Mouse (Mus musculus): ENCODE measurements at regions not wholly inside any gene's neighbourhood (a gene's known extent, or its start where the extent isn't known, plus 50 kb on each side); places are given as distances from the start of the nearest gene placed in this dataset.
"Not testable (repeated sequence)": the region's sequence is repeated elsewhere in the genome, so short reads cannot be mapped to it uniquely, and the experiment has no call there.

DNA sequence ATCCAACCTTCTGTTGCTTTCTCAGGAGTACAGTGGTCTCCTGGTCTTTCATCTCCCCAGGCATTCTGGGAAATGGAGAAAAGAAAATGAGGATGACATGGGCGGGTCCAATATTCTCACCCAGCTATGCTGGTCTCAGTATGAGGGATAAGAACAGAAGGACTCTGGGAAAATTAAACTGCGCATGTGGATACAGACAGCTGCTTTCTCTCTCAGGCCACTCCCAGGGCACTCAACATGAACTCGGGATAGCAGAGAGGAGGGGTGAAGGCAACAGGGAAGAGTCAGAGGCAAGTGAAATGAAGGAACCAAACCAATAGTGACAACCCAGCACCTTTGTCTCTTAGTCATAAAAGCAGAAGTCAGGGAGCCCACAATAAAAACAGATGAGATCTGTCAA, 508.5 kb upstream of the Id2 start:
- no peak for DNase-seq (ENCODE audit: low read depth)

DNA sequence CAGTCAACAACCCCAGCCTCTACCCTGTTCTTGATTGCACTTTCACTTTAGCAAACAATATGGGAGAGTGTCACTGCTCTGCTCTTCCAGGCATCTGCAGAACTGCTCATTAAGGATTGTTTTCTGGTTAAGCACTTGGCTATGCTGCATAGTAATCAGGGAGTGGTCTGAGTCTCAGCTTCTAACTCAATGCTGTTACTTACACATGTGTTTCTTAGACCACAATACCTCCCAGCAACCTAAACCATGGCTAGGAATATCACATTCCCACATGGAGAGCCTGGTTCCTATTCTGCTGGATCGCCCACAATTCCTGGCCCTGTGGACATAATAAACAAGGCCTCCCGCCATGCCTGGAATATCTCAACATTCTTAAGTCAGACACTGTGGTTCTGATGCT, 493.3 kb upstream of the Id2 start:
- DNase-seq (ENCODE audit: low read depth): no peak

- DNase-seq (ENCODE audit: low read depth): no peak
These were observed 488.8 kb upstream of the Id2 start for GRCm38 (mm10) chr12:25585746-25586145.

GRCm38 (mm10) chr12:25579407-25579806, 482.5 kb upstream of the Id2 start:
- no peak for DNase-seq (ENCODE audit: low read depth)

DNA sequence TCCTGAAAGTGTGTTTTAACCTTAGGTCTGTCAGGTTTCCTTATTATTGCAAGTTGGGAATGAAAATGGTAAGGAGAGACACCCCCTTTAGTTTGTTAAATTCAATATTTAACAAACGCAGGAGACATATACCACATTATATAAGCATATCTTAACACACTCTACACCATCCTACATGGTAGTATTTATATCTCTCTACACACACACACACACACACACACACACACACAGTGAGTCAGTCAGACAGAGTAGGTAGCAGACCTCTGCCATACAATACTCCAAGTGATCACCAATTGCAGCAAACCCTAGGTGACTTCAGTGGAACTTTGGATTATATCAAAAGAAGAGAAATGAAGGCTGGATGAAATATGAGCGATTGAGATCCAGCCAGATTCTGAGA, 468.2 kb upstream of the Id2 start:
- DNase-seq (ENCODE audit: low read depth): no peak

- DNase-seq (ENCODE audit: low read depth): no peak
These were observed 462.7 kb upstream of the Id2 start for GRCm38 (mm10) chr12:25559601-25560000.

- DNase-seq (ENCODE audit: low read depth): no peak
These were observed 456.7 kb upstream of the Id2 start for GRCm38 (mm10) chr12:25553656-25554055.

DNA sequence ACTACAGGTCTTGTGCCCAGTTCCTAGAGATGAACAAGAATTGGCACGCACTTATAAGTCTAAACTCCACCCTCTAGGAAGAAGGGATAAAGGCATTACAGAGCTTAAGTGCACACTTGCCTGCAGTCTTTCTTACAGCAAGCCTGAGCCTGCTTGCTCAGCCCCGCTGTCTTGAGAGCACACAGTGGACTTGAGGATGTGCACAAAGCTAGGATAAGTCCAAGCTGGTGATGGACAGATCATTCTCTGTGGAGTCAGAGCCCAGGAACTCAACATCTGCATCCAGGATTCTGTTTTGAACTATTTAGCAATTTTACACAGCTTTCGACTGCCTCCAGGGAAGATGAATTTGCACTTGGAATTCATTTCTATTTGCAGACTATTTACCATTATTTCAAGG, 452.8 kb upstream of the Id2 start:
- no peak for DNase-seq (ENCODE audit: low read depth)

DNA sequence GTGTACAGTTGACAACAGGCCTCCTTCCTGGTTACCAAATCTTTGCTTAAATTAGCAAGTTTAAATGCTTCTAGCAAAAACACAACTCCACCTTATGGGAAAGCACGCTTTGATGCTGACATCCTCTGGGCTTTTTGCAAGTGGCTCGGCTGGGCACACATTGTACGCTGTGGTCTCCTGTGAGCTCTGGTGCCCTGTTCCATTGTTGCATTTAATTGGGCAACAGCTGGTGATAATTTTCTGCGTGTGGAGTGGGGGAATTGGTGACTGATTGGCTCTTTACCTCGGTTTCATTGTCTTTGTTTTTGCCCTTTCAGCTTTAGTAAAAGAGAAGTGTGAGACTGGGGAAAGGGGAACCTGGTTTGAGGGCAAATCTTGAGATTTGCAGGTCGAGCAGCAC, 447.3 kb upstream of the Id2 start:
- DNase-seq (ENCODE audit: low read depth): no peak

DNA sequence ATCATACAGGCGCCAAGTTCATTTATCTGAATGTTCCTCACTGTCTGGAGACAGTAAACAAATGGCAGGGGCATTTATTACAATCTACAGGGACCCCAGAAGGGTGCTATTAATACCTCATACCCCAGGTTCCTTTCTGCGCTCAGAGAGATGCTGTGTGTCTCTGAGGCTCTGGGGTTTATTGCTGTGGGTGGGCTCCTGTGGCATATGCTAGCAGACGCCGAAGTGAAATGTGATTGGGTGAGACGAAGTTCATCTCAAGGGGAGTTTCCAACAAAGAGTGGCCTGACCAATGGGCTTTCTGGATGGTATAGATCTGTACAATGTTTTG, 437.6 kb upstream of the Id2 start:
- DNase-seq (ENCODE audit: low read depth): no peak

DNA sequence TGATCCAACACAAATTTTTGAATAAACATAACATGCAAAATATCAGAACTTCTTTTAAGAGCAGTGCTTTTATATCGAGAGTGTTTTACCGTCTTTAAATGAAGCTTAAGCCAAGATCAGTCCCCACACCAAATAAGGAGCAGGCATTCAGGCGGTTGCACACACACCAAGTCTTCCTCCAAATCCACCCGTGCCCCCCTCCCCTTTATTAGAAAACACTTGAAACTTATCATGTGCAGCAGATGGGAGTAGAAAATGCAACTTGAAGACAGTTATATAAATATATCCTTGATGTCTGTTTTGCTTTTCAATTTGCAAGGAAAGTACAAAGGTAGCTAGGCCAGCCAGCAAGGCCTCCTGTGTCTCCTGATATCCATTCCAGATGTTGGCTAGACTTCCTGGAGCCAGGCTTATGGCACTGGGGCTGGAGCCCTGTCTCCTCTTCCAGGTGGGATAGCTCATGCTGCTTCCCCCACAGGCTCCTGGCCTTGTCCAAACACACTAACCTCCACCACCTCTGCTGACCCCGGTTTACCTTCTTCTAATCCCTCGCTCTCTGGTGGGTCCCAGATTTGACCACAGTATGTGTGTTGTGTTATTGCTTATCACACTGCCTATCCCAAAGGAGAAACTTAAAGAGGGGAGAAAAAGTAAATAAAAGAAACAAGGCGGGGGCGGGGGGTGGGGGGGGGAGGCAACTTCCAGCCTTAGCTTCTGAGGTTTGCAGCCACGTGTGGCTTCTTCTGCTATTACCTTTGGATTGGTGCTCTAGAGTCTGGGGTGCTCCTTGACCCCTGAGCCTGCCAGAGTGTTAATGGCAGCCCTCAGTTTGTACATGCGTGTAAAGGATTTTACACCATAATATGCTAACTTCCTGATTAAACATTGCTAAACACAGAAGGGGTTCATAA, 437.0 kb upstream of the Id2 start:
- no peak for DNase-seq (ENCODE audit: low read depth)

GRCm38 (mm10) chr12:25530483-25530882, 433.5 kb upstream of the Id2 start:
- DNase-seq (ENCODE audit: low read depth): peak; percentile 32

DNA sequence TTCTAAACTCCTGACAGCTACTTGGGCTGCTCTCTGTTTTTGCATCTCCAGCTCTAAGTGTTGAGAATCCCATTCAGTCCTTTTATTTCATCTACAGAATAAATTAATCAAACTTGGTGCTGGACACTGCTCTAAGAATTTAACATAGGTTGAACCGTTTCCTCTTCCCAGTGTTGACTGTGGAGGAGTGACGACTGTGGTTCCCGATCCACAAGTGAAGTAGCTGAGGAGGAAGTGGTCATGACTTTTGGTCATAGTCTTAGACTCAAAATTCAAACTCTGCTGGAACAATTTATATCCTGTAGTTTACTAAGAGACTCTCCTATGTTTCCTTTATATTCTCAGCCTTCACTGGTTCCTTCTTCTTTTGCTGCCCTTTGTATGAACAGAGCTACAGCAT, 432.6 kb upstream of the Id2 start:
- DNase-seq (ENCODE audit: low read depth): no peak

DNA sequence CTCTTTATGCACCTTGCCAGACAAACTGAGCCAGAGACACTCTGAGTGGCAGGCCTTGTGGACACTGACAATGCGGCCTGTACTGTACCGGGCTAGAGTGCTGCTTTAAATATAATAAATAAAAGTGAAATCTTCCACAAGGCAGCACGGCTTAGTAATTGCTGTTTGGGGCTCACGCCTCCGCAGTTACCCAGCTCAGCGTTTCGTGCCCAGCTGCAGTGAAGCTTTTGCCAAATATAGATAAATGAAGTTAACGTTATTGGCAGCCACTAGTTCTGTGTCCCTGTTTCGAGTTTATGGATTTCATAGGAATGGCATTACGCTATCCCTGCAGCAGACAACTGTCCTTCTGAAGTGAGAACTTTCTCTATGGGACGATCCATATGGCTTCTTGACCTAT, 429.7 kb upstream of the Id2 start:
- no peak for DNase-seq (ENCODE audit: low read depth)

GRCm38 (mm10) chr12:25516738-25517137, 419.8 kb upstream of the Id2 start:
- DNase-seq (ENCODE audit: low read depth): no peak

DNA sequence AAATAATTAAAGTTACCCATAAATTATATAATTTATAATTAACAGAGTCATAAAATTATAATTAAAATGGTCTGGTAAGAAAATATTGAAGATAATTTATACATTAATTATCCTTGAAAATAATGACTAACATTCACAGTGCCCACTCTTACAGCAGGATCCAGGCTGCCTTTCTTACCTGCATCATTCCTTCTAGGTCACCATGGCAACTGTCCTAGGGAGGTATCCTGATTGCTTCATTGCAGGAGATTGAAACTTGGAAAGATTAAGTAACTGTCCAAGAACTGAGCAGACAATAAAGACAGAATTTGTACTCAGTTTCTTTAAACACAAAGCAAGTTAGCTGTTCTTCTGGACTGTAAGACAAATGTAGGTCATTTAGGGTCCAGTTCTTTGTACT, 416.7 kb upstream of the Id2 start:
- DNase-seq (ENCODE audit: low read depth): no peak

DNA sequence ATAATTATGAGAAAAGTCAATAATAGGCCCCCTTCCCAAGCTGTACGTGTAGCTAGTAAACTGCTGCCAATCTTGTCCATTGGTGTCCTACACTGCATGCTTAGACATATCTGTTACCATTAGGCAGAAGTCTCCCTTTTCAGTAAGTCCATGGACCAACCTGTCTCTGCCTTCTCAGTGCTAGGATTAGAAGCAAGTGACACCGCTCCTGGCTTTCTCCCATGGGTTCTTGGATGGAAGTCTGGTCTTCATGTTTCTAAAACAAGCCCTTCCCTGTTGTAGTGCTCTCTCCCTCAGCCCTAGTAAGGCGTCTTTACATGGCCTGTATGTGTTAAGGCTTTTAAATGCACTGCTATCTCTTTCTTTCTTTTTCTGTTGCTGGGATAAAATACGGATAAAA, 412.7 kb upstream of the Id2 start:
- no peak for DNase-seq (ENCODE audit: low read depth)

DNA sequence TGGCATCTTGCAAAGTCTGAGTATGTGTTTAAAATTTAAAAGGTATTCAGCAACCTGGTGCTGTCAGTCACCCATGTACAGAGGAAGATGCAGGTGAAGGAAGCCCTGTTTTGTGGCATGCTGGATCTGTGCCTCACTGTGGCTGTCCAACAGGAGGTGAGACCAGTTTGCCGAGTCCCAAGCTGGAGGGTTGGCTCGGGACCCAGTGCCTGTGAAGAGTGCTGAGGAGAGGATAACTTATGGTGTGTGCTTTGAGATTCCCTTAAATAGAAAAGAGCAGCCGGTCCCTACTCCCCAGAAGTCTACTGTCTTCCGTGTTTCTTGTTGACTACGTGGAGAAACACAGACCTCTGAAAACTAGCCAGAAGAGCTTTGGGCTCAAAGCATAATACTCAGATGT, 396.3 kb upstream of the Id2 start:
- DNase-seq (ENCODE audit: low read depth): no peak

- no peak for DNase-seq (ENCODE audit: low read depth)
These were observed 395.7 kb upstream of the Id2 start for GRCm38 (mm10) chr12:25492483-25493190.

DNA sequence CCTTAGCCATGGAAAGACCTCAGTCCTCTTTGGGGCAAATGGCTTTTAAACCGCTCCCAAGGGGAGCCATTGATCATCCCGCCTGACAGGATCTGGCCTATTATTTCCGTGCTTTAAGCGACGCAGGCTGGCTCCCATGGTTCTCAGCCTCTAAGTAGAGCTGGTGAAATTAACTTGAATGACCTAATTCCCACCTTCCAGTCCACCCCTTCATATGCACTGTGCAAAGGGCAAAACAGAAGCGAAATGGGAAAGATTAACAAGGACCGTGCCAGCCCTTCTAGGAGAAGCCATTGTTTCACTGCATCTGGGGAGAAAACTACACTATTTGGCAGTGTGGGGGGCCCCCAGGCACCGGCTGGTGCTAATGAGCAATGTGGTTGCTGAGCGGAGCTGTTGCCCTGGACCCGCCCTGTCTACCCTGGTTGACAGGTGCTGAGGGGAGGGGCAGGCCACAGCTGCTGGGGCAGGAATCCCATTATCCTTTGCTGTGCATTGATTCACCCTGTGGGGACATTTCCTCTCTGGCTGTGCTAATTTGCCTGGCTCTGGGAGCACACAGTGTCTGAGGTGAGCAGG, 378.3 kb upstream of the Id2 start:
- DNase-seq (ENCODE audit: low read depth): no peak

DNA sequence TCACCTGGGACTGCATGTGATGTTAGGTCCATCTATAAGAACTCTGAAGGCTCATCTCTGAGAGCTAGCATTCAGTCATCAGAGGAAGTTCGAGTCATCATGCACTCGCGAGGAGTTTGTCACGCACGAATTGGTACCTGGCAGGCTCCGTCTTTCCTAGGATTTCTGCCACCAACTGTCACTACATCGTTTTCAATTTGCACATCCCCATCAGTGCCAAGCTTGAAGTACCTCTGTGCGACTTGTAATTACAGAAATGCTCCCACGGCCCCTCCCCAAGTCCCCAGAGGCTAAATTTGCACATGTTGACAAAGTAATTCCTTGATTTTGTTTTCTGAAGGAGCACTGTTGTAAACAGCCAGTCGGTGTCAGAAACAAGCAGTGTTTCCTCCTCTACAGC, 372.2 kb upstream of the Id2 start:
- no peak for DNase-seq (ENCODE audit: low read depth)

DNA sequence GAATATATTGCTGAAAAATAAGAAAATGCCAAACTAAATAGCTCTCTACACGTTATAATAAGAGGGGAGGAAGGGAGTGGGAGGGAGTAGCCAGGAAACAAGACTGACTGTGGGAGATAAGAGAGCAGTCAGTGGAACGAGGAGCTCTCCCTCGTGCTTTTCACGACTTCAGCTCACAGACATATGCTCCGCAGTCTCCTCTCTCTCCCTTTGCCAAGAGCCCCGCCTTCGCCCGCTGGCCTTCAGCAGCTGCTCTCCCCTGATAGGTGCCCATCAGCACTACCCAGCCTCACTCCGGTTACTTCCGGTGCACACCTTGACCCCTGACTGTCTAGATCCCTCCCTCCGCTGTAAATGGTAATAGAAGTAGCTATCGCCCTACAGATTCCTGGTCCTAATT, 370.8 kb upstream of the Id2 start:
- no peak for DNase-seq (ENCODE audit: low read depth)

- not testable (repeated sequence) for DNase-seq (ENCODE audit: low read depth)
These were observed 365.8 kb upstream of the Id2 start for GRCm38 (mm10) chr12:25462690-25463089.
